Mouse (Mus musculus) kidney, adult 2 months (tissue): Measurements from ENCODE around the gene Cers1. TPM values are rescaled to one million over a fixed set of nuclear protein-coding genes. Genes with fewer than 3 reads are reported as not detected.

ENCODE experiments used
- DNase-seq: peaks from one replicate; pipeline ENCODE4 v3.0.0; 2021
- H3K27ac ChIP-seq: fragments of 200-500 bp; 2 replicates; pipeline ENCODE4 v1.5.1; 2012; ENCODE audit warnings: low read depth, low read length, control low read depth, inconsistent platforms; ENCODE audit not compliant: insufficient read depth
- H3K27me3 ChIP-seq: fragments of 200-500 bp; replicated peaks from 2 replicates; pipeline ENCODE4 v1.6.1; 2012; ENCODE audit warnings: mild to moderate bottlenecking, moderate library complexity, low read length, inconsistent platforms; ENCODE audit not compliant: control insufficient read depth, insufficient read depth
- H3K36me3 ChIP-seq: fragments of 200-500 bp; 2 replicates; pipeline ENCODE4 v1.6.1; 2012; ENCODE audit warnings: mild to moderate bottlenecking, moderate library complexity, low read length, inconsistent platforms; ENCODE audit not compliant: control insufficient read depth, insufficient read depth
- H3K4me1 ChIP-seq: fragments of 200-500 bp; 2 replicates; pipeline ENCODE4 v1.6.1; 2011; ENCODE audit warnings: low read length; ENCODE audit not compliant: control insufficient read depth, insufficient read depth
- H3K4me3 ChIP-seq: fragments of 200-500 bp; 2 replicates; pipeline ENCODE4 v1.5.1; 2011; ENCODE audit warnings: mild to moderate bottlenecking, low read depth, low read length, control low read depth; ENCODE audit not compliant: insufficient read depth
- CTCF ChIP-seq: fragments of 200-500 bp; conservative IDR thresholded peaks from 2 replicates; pipeline ENCODE4 v1.5.1; 2011; ENCODE audit warnings: low read depth, mild to moderate bottlenecking, control low read depth, low read length, moderate library complexity, mixed read lengths; ENCODE audit not compliant: insufficient read depth, insufficient read length
- POLR2A ChIP-seq: fragments of 200-500 bp; IDR thresholded peaks from one replicate; pipeline ENCODE4 v1.6.1; 2011; ENCODE audit warnings: low read depth, low read length, control low read depth
- WGBS: fragments of 180-500 bp; shearing (Covaris S2); methylation state at CpG from one replicate; pipeline ENCODE4 v1.1.7; 2018; 5-methylcytosine and 5-hydroxymethylcytosine counted together
- polyA plus RNA-seq: library from polyadenylated mRNA; depleted of rRNA; stranded (reverse); fragments of >200 nt; gene quantifications from 2 replicates; pipeline ENCODE4 v1.2.3, GENCODE M21; 2012

The Cers1 gene
- polyA plus RNA-seq, 1 experiment = 0.66 TPM

DNA sequence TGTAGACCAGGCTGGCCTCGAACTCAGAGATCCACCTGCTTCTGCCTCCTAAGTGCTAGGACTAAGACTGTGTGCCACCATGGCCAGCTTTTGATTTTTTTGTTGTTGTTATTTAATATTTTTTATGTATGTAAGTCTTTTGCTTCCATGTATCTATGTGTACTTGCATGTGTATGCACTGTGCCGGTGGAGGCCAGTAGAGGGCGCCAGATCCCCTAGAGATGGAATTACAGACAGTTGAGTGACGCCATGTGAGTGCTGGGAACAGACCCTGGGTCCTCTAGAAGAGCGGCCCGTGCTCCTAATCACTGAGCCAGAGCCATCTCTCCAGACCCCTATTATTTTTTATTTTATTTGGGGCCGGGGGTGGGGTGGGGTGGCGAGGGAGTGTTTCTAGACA, 28.8 kb upstream of the Cers1 start:
- H3K36me3 ChIP-seq = no peaks in the 10 kb centered on the region
- TF ChIP-seq POLR2A (no peak), CTCF (peak; percentile 42)
- no peaks in the 10 kb centered on the region for H3K27me3 ChIP-seq
- no peak overlapping the region for H3K27ac ChIP-seq
- no peak overlapping the region for H3K4me3 ChIP-seq
- WGBS = 89% methylated on average over 8 of the region's 8 CpGs
- H3K4me1 ChIP-seq = peaks cover 4% of the 10 kb centered on the region; the same call in 1 of the 2 replicates
- DNase-seq = no peak

DNA sequence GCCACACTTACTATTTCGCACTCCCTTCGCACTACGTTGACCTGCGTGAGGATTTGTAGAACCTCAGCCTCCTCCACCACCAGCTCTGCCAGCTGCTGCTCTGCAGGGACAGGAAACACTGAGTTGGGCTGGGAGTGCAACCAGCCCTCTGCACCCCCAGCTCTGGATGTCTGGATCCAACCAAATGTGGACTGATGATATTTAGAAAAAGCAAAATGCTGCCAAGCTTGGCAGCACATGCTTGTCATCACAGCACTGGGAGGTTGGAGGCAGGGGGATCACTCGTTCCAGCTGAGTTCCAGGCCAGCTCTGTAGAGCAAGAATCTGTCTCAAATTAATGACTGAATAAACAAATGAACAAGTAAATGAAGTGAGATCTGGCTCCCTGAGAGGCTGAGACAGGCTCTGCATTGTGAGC, 21.6 kb upstream of the Cers1 start:
- WGBS = 41% methylated on average over 5 of the region's 5 CpGs
- DNase-seq = no peak
- Histone ChIP-seq H3K36me3 (no peaks in the 10 kb centered on the region; the same call in 1 of the 2 replicates), H3K27me3 (no peaks in the 10 kb centered on the region), H3K4me3 (no peak overlapping the region), H3K27ac (no peak overlapping the region), H3K4me1 (no peaks in the 10 kb centered on the region)
- TF ChIP-seq CTCF = no peak
- no peak for TF ChIP-seq POLR2A

DNA sequence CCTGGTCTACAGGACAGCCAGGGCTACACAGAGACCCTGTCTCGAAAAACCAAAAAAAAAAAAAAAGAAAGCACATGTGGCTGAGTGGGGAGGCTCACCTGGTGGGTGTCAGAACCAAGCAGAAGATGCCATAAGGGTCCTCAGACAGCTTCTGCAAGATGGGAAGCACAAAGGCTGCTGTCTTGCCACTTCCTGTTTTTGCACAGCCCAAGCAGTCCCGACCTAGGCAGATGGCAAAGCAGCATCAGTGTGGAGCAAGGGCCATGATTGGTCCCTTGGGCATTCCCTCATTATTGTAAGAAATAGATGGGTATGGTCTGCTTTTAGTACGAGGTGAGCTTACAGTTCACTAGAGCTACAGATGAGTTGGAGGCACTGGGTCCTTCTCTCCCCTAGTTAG, 14.7 kb upstream of the Cers1 start:
- no peaks in the 10 kb centered on the region for H3K36me3 ChIP-seq
- no peak overlapping the region for H3K27ac ChIP-seq

DNA sequence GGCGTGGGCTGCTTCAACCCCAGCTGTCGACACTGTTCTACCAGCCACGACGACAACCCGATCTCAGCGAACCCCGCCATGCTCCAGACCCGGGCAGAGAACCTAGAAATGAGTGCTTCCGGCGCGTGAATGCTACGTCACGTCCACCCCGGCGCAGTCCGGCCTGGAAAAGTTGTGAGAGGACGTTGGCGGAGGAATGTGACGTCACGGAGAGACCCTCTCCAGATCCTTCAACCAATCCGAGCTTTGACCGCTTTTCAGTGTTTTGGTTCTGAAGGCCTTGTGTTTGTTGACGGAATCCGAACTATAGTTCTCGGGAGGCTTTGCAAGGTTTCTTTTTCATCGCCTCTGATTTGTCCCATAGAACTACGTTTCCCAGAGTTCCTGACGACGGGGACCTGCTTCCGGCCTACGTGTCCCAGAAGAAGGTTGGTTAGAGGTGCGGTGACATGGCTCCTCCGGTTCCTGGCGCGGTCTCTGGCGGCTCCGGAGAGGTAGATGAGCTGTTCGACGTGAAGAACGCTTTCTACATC, 13.2 kb upstream of the Cers1 start, which contains the start of the genes Ddx49 and Cope:
Gene Ddx49, minus strand, starts transcription at position 132 of the 533 bp plus-strand sequence.
Gene Cope, plus strand, starts transcription at position 161 of the 533 bp plus-strand sequence.
- peak; percentile 97 for DNase-seq
- H3K27ac ChIP-seq = peak within 1 kb of the TSS; percentile 93
- TF ChIP-seq CTCF = no peak
- peak; percentile 61 for TF ChIP-seq POLR2A
- peaks cover 6% of the 10 kb centered on the region for H3K4me1 ChIP-seq
- no peaks in the 10 kb centered on the region for H3K36me3 ChIP-seq
- WGBS = under 1% methylated on average over 40 of the region's 40 CpGs
- H3K4me3 ChIP-seq = peak within 1 kb of the TSS; percentile 95
- H3K27me3 ChIP-seq = no peaks in the 10 kb centered on the region

More for the DNA sequence above, 14.7 kb upstream of the Cers1 start:
- TF ChIP-seq POLR2A (no peak), CTCF (no peak)
- Histone ChIP-seq H3K27me3 (no peaks in the 10 kb centered on the region), H3K4me3 (no peak overlapping the region), H3K4me1 (peaks cover 6% of the 10 kb centered on the region)
- no peak for DNase-seq
- 75% methylated on average over 3 of the region's 3 CpGs for WGBS

DNA sequence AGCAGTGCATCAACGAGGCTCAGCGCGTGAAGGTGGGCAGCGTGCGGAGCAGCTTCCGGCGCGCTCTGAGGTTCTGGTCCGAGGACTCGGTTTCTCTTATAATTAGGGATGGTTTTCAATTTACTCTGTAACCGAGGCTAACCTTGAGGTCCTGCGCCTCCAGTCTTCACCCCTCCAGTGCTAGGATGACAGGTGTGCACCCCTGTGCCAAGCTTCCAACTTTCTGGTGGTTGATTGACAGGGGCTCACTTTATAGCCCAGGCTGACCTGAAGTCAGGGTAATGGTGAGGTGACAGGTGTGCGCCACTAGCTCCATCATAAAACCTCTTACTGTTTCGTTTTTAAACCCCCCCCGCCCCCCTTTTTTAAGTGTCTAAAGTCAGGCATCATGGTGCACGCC, 12.7 kb upstream of the Cers1 start:
- DNase-seq = no peak
- 2% methylated on average over 16 of the region's 16 CpGs for WGBS
- Histone ChIP-seq H3K27me3 (no peaks in the 10 kb centered on the region), H3K4me1 (peaks cover 6% of the 10 kb centered on the region), H3K4me3 (peak overlapping the region; percentile 95), H3K27ac (peak overlapping the region; percentile 93), H3K36me3 (no peaks in the 10 kb centered on the region)
- TF ChIP-seq CTCF (no peak), POLR2A (no peak)

DNA sequence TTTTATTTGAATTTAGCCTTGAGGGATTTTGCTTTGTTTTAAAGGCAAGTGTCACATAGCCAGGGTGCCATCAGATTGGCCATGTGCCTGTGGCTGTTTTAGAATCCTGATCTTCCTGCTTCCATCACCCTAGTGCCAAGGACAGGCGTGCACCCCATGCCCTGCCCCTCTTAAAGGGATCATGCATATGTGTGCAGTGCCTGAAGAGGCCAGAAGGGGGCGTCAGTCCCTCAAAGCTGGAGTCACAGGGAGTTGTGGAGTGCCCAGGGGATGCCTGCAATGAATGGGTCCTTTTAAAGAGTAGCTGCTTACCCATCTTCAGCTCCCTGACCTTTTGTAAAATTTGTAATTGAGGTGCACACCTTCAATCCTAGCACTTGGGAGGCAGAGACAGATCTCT, 6.3 kb upstream of the Cers1 start:
- WGBS = 40% methylated on average over 2 of the region's 2 CpGs
- no peak overlapping the region for H3K27ac ChIP-seq
- H3K27me3 ChIP-seq = no peaks in the 10 kb centered on the region
- no peak for DNase-seq
- TF ChIP-seq CTCF (peak; percentile 56), POLR2A (no peak)
- no peaks in the 10 kb centered on the region for H3K4me1 ChIP-seq
- no peak overlapping the region for H3K4me3 ChIP-seq
- H3K36me3 ChIP-seq = no peaks in the 10 kb centered on the region

DNA sequence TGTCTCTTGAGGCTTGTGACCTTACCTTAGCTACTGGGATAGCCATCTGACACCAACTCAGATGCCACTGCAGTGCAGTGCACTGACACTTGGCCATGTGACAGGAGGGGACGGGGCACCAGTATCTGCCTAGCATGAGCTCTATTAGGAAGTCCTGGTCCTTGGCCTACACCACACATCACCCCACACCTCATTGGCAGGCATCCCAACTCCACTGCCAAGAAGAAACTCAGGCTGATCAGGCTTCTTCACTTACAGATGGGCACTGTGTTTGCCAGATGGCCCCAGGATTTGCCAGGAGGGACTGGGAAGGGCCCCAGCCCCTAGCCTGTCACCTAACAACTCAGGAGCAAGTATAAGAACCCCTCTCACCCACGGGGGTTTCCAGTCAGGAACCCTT, 2.2 kb upstream of the Cers1 start:
- DNase-seq = no peak
- TF ChIP-seq CTCF (no peak), POLR2A (no peak)
- H3K4me1 ChIP-seq = 0 out of 2 replicates have a peak, but pooled peaks cover 3% of the 10 kb centered on the region
- no peak overlapping the region for H3K27ac ChIP-seq
- 68% methylated on average over 2 of the region's 2 CpGs for WGBS
- no peaks in the 10 kb centered on the region for H3K36me3 ChIP-seq
- H3K4me3 ChIP-seq = no peak overlapping the region
- H3K27me3 ChIP-seq = no peaks in the 10 kb centered on the region
